Mouse (Mus musculus): ENCODE measurements around the gene Fcnb.

The Fcnb gene

GRCm38 (mm10) chr2:28032469-28032868 lies 52.2 kb downstream of the Fcnb start:
- DNase-seq (ENCODE audit: low read depth, low spot score), result no peak

DNA sequence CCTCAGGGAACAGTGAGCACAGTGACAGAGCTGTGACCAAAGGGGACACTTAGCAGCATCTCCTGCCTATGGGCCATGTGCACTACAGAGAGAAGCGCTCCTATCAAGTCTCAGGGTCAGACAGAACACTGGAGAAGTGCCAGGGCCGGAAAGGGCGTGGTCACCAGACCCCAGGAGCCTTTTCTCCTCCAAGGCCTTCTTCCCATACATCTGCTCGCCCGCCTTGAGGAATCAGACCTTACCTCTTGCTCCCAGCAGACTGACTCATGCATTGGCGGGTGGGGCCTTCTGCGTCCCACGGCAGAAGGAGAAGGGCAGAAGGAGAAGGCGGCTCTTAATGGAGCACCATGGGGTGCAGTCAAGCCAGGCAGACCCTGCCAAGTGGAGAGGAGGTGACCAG lies 52.8 kb downstream of the Fcnb start:
- peak; percentile 63 for DNase-seq (ENCODE audit: low read depth, low spot score)
